Mouse (Mus musculus) right cerebral cortex, postnatal 4 days (tissue): Measurements from ENCODE around the gene Dpp10.

ENCODE experiments used
- DNase-seq: peaks from one replicate; pipeline ENCODE4 v3.0.0-alpha.2; 2022

Gene Dpp10

GRCm38 (mm10) chr1:123902628-123903027, 142.7 kb downstream of the Dpp10 start:
- peak; percentile 26 for DNase-seq

- DNase-seq: peak; percentile 8
Measured at GRCm38 (mm10) chr1:123901218-123901617, 144.1 kb downstream of the Dpp10 start.

DNA sequence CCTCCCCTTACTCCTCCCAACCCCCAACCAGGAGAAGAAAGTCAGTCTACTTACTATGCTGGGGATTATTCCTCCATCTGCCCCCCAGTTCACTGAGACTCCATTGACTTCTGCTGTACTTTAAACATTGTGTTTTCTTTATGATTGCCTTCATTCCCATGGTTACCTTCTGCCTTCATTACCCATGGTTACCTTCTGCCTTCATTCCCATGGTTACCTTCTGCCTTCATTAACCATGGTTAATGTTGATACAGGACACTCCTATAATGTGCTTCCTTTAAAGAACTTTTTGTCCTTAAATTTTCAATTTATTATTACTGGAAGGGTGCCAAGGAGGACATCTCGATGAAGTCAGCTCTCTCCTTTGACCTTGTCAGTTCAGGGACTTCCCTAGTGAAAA, 158.1 kb downstream of the Dpp10 start:
- DNase-seq: no peak

DNA sequence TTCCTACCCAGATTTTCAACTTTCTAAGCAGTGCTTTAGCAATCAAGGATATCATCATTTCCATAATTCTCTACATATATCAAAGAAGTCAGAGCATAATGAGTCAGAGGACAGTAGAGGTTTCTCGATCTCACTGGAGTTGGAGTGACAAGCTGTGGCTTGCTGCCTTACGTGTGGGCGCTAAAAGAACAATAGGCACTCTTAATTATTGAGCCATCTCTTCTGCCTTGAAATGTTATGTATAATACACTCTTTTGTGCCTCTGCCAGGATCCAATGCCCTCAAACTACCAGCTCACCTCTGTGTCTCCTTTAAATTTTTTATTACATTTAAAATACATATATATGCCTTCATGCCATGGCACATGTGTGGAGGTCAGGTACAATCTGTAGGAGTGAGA, 198.5 kb downstream of the Dpp10 start:
- no peak for DNase-seq

GRCm38 (mm10) chr1:123801206-123801605, 244.2 kb downstream of the Dpp10 start:
- DNase-seq: no peak

DNA sequence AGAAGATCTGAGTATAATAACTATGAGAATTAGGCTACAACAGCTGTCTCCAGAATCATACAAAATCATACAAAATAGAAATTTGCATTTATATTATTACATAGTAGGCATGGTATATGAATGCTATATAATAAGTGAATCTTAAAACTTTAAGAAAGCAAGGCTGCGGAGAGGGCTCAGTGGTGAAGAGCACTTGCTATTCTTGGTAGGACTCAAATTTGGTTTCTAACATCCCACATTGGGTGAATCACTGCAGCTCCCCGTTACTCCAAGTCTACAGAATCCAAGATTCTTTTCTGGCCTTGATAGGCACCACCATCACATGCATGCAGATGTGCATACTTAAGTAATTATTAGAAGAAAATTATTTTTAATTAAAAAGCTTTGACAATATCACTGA, 279.8 kb downstream of the Dpp10 start:
- DNase-seq: no peak

DNA sequence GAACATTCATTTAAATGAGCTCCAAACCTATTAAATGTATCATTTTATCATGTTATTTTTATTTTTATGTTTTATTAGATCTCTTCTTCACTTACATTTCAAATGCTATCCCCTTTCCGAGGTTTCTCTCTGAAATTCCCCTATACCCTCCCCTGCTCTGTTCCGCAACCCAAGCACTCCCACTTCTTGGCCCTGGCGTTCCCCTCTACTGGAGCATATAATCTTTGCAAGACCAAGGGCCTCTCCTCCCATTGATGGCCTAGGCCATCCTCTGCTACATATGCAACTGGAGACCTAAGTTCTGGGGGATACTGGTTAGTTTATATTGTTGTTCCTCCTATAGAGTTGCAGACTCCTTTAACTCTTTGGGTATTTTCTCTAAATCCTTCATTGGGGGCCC, 283.1 kb downstream of the Dpp10 start:
- no peak for DNase-seq

- no peak for DNase-seq
Measured at GRCm38 (mm10) chr1:123756055-123756454, 289.3 kb downstream of the Dpp10 start.

- peak; percentile 5 for DNase-seq
Measured at GRCm38 (mm10) chr1:123707292-123707691, 338.1 kb downstream of the Dpp10 start.

- DNase-seq: no peak
Measured at GRCm38 (mm10) chr1:123658409-123658808, 386.9 kb downstream of the Dpp10 start.

DNA sequence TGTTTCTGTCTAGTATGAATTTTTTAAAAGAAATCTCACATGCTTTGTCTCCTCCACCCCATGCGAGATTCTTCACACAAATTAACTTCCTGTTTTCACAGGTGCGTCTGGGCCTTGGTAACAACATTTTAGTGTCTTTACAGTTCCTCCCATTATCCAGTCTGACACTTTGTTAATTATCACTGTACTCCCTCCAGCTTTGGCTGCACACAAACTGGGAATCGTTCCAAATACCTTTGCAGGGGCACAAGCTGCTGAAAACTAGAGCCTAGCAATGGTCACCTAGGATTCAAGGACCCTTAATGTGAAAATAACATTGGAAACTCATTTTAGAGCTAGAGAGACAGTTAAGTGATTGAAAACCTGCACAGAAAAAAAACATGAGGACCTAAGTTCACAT, 388.8 kb downstream of the Dpp10 start:
- no peak for DNase-seq

GRCm38 (mm10) chr1:123637897-123638296, 407.5 kb downstream of the Dpp10 start:
- no peak for DNase-seq

DNA sequence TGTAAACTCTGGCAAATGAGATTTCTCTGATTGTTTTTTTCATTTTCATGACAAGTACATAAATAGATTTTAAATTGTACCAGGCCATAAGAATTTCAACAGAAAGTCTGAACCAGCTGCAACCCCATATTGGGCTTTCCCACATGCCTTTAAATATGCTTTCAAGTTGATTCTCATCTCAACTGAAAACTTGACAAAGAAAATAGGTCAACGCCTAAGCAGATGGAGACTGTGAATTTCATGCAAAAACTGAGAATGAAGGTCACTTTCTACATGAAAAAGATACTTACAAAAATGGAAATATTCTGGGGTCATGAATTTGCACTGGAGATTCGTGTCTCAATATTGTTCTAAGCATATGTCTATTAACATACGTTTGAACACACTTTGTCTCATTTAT, 417.1 kb downstream of the Dpp10 start:
- no peak for DNase-seq

- DNase-seq: no peak
Measured at GRCm38 (mm10) chr1:123584857-123585256, 460.5 kb downstream of the Dpp10 start.

DNA sequence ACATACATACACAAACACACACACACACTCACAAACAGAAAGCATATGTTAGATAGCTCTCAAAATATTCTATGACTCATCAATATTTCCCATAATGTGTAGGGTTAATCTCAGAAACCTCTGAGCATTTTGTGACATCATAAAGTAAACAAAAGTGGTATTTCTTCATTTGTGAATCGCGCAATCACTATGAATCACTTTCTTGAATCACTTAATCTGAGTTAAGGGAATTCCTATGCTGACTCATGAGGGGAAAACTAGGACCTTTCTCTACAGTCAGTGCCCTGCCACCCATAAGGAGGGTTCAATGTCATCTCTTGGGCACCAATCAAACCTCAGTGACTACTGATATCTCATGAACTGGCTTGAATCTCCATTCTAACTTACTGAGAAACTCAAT, 465.2 kb downstream of the Dpp10 start:
- DNase-seq: no peak

DNA sequence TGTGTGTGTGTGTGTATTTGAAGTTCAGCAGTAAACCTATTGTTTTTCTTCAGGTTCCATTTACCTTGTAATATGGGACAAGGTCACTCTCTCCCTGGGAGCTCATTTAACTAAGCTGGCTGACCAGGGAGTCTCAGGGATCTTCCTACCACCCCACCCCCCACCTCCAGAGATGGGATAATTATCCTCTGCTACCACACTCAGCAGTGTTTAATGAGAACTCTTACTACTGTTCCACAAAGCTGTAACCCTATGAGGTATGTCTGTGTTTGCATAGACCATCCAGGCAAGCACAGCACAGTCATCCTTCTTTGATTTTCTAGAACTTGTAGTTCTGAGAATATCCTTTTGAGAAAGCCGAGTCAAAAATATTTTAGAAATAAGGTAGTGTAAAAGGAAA, 471.6 kb downstream of the Dpp10 start:
- DNase-seq: no peak

GRCm38 (mm10) chr1:123542496-123542895, 502.9 kb downstream of the Dpp10 start:
- DNase-seq: no peak

DNA sequence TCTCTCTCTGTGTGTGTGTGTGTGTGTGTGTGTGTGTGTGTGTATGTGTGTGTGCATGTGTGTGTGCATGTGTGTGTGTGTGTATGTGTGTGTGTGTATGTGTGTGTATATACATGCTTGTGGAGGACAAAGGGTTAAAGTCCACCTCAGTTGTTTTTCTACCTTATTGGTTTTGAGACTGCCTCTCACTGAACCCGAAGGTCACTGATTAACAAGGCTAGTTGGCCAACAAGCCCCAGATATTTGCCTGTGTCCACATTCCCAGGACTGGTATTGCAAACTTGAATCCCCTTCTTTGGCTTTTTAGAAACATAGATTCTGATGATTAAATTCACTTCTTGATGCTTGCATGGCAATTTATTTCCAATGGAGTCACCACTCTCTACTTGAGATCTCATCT, 577.6 kb downstream of the Dpp10 start:
- no peak for DNase-seq

DNA sequence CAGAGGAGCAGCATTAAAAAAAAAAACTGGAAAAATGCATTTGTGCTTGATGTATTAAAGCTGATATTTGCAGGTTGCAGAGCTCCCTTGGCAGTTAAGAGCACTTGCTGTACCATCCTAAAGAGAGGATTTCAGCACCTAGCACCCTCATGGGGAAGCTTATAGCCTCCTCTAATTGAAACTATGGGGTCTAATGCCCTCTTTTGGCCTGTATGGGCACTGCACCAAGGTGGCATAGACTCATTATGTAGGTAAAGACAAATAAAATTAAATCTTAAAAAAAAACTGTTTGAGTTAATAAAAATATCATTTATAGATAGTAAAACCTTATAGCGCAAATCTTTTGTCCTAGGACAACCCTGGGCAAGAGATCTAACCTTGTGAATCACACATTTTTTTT, 631.2 kb downstream of the Dpp10 start:
- peak; percentile 4 for DNase-seq

DNA sequence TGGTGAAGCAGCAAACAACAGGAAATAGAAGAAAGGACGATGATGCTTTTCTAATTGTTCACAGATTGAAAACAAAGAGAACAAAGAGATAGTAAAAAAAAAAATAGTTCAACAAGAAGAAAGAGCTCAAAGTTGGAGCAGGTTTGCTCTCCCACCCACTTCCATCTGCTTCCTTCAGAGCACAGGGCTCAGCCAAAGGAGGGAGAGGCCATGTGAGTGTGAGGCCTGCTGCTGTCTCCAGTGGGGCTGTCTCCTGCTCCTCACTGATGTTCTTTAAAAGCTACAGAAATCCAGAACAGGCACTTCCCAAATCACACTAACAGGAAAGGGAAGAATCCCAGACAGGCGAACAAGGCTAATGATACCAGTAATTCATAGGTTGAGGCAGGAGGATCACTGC, 694.1 kb downstream of the Dpp10 start:
- DNase-seq: no peak

DNA sequence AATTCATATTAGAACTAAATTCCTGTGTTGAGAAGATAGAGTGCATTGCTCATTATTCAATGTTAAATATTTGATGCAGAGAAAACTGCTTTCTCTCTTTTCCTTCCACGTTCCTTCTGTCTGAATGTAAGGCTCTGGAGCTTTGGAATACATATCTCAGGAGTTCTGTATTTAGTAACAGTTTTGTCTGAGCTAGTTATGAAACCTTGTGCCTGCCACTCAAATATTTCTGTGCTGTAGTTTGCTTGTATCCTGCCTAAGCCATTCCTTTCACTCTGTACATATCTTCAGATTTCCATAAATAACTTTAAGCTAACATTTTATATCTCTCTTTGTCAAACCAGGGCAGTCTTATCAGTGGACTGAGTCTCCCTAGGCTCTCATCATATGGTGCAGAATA, 707.5 kb downstream of the Dpp10 start:
- DNase-seq: no peak

DNA sequence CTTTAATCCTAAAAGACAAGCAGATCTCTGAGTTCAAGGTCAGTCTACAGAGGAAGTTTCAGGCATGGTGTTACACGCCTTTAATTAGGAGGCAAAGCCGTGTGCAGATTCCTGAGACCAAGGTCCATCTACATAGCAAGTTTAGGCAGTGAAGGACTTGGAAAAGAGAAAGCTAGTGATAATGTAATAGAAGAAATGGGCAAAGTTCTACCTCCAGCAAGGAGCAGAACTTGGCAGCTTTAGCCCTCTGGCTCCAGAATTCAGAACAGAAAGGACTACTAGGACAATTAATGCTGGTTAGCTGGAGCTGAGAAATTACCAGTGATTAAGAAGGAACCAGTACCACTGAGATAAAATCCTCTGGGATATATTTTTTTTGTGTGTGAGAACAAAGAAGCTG, 728.5 kb downstream of the Dpp10 start:
- DNase-seq: no peak
